Mouse (Mus musculus) CH12.LX (cell line): ENCODE data around the gene Abi1.

Experiments
- CTCF ChIP-seq, 2 experiments: IDR thresholded peaks in 1 of 2; conservative IDR thresholded peaks in 1 of 2; 2 replicates each; pipeline ENCODE4 v1.5.1; 2011 to 2012; ENCODE audit warnings: low read depth in 2 of 2, low read length in 2 of 2, improper control_type of control experiment in 1 of 2, inconsistent platforms in 1 of 2, mild to moderate bottlenecking in 1 of 2, moderate library complexity in 1 of 2
- EP300 ChIP-seq: IDR thresholded peaks from 2 replicates; pipeline ENCODE4 v1.6.1; 2011; ENCODE audit warnings: low read length, improper control_type of control experiment
- GABPA ChIP-seq: IDR thresholded peaks from 2 replicates; pipeline ENCODE4 v1.6.1; 2012; ENCODE audit warnings: low read depth, low read length, improper control_type of control experiment, inconsistent platforms; ENCODE audit not compliant: insufficient replicate concordance
- HCFC1 ChIP-seq: IDR thresholded peaks from 2 replicates; pipeline ENCODE4 v1.6.1; 2012; ENCODE audit warnings: low read depth, mild to moderate bottlenecking, inconsistent platforms, low read length, improper control_type of control experiment
- KAT2A ChIP-seq: IDR thresholded peaks from 2 replicates; pipeline ENCODE4 v1.6.1; 2012; ENCODE audit warnings: low read length, improper control_type of control experiment, inconsistent platforms; ENCODE audit not compliant: insufficient replicate concordance
- MAX ChIP-seq: IDR thresholded peaks from 2 replicates; pipeline ENCODE4 v1.6.1; 2011; ENCODE audit warnings: low read length, improper control_type of control experiment
- NELFE ChIP-seq: IDR thresholded peaks from 2 replicates; pipeline ENCODE4 v1.6.1; 2011; ENCODE audit warnings: low read depth, low read length, improper control_type of control experiment
- POLR2A ChIP-seq: IDR thresholded peaks from 2 replicates; pipeline ENCODE4 v1.6.1; 2011; ENCODE audit warnings: low read depth, mild to moderate bottlenecking, improper control_type of control experiment, low read length
- SMC3 ChIP-seq: IDR thresholded peaks from 2 replicates; pipeline ENCODE4 v1.6.1; 2011; ENCODE audit warnings: low read depth, low read length, improper control_type of control experiment
- TCF12 ChIP-seq: IDR thresholded peaks from 2 replicates; pipeline ENCODE4 v1.6.1; 2014; ENCODE audit warnings: low read depth, mild to moderate bottlenecking, inconsistent platforms, low read length, improper control_type of control experiment
- USF1 ChIP-seq: IDR thresholded peaks from 2 replicates; pipeline ENCODE4 v1.6.1; 2014; ENCODE audit warnings: low read depth, mild to moderate bottlenecking, inconsistent platforms, low read length, improper control_type of control experiment
- USF2 ChIP-seq: conservative IDR thresholded peaks from 2 replicates; pipeline ENCODE4 v1.6.1; 2011; ENCODE audit warnings: low read depth, low read length, improper control_type of control experiment
- ZMIZ1 ChIP-seq: IDR thresholded peaks from 2 replicates; pipeline ENCODE4 v1.6.1; 2012; ENCODE audit warnings: low read depth, mild to moderate bottlenecking, inconsistent platforms, low read length, improper control_type of control experiment

GRCm38 (mm10) chr2:23070491-23070890, 30.4 kb upstream of the Abi1 start:
- TF ChIP-seq USF1 = no peak
- TF ChIP-seq TCF12 = no peak
- TF ChIP-seq EP300 = no peak
- no peak for TF ChIP-seq CTCF (conservative IDR thresholded peaks at IDR 0.05 in 1 of 2, IDR thresholded peaks at IDR 0.05 in 1 of 2; ENCODE audit: low read depth in 2 of 2, low read length in 2 of 2)
- no peak for TF ChIP-seq KAT2A
- TF ChIP-seq POLR2A = no peak
- no peak for TF ChIP-seq MAX
- TF ChIP-seq NELFE = no peak
- no peak for TF ChIP-seq SMC3
- no peak for TF ChIP-seq USF2
- no peak for TF ChIP-seq HCFC1
- TF ChIP-seq GABPA = no peak
- no peak for TF ChIP-seq ZMIZ1
